Mouse (Mus musculus) midbrain, embryonic 15.5 days (tissue): ENCODE measurements around the gene Stip1. TPM values are rescaled to one million over a fixed set of nuclear protein-coding genes. Genes with fewer than 3 reads are reported as not detected.
"Not testable (repeated sequence)": the region's sequence is repeated elsewhere in the genome, so short reads cannot be mapped to it uniquely, and the experiment has no call there.

Experiments used
- ATAC-seq: fragments of 200-750 bp; cut with Nextera tagmentation; replicated peaks from 2 replicates; pipeline ENCODE4 v1.8.0; 2017; ENCODE audit warnings: moderate TSS enrichment
- H3K27ac ChIP-seq: fragments of 300-500 bp; sonication (generic); 2 replicates; pipeline ENCODE4 v1.5.1; 2015; ENCODE audit warnings: mild to moderate bottlenecking, inconsistent platforms
- H3K27me3 ChIP-seq: fragments of 300-500 bp; sonication (generic); replicated peaks from 2 replicates; pipeline ENCODE4 v1.6.1; 2015; ENCODE audit warnings: inconsistent platforms
- H3K36me3 ChIP-seq: fragments of 300-500 bp; sonication (generic); replicated peaks from 2 replicates; pipeline ENCODE4 v1.6.1; 2015; ENCODE audit warnings: inconsistent platforms
- H3K4me1 ChIP-seq: fragments of 300-500 bp; sonication (generic); 2 replicates; pipeline ENCODE4 v1.6.1; 2015; ENCODE audit warnings: inconsistent platforms
- H3K4me2 ChIP-seq: fragments of 300-500 bp; sonication (generic); 2 replicates; pipeline ENCODE4 v1.6.1; 2015; ENCODE audit warnings: inconsistent platforms, mild to moderate bottlenecking, moderate library complexity
- H3K4me3 ChIP-seq: fragments of 300-500 bp; sonication (generic); 2 replicates; pipeline ENCODE4 v1.5.1; 2015; ENCODE audit warnings: mild to moderate bottlenecking, inconsistent platforms
- H3K9ac ChIP-seq: fragments of 300-500 bp; sonication (generic); 2 replicates; pipeline ENCODE4 v1.6.1; 2015; ENCODE audit warnings: mild to moderate bottlenecking, inconsistent platforms
- H3K9me3 ChIP-seq: fragments of 300-500 bp; sonication (generic); 2 replicates; pipeline ENCODE4 v1.6.1; 2016; ENCODE audit warnings: inconsistent platforms
- WGBS: fragments of 180-500 bp; shearing (Covaris S2); methylation state at CpG from one replicate; pipeline ENCODE4 v1.1.7; 2015; ENCODE audit warnings: mixed read lengths; 5-methylcytosine and 5-hydroxymethylcytosine counted together
- polyA plus RNA-seq: library from polyadenylated mRNA; unstranded; fragments of >200 nt; fragmentation: Nextera tagmentation; extraction: Ambion mirVana; gene quantifications from 2 replicates; pipeline ENCODE4 v1.2.1, GENCODE M21; 2015

Stip1 gene
- polyA plus RNA-seq, 1 experiment from 2014 or later = 214 TPM

DNA sequence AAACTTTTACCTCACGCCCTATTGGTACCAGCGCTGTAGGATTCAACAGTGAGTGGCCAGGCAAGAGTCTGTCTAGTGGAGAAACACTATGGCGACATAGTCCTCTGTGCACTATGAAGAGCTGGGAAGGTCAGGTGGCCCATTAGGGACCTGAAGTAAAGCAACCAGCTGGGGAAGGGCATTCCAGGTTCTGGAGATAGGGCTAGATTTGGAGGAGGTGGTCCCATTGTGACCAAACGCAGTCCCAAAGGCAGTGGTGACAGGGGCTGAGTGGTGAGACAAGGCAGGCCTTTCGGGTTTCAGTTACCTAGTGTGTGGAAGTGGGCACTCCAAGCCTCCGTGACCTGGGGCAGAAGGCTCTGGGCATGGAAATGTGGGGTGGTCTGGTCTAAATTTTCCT lies 18.8 kb upstream of the Stip1 start:
- no peaks in the 10 kb centered on the region for H3K36me3 ChIP-seq

DNA sequence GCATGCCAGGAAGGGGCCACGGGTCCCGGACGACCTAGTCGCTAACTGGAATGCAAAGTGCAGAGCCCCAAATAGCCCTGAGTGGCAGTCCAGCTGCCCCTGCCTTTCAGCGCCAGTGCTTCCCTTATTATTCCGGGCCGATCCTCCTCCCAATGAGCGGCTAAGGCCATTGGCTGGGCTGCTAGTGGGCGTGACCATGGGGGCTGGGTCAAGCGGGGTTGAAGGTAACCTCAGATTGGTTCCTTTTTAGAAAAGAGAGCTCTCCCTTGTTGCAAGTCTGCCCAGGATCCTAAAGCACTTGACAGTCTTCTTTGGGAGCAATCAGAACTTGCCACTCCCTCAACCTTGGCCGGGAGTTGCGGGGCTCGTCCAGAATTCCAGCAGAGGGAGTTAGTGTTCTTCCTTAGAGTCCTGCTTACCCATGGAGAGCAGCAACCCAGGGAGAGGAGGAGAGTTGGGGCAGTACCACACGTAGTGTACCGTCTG lies 18.0 kb upstream of the Stip1 start:
- Histone ChIP-seq H3K27me3 (peaks cover 17% of the 10 kb centered on the region), H3K4me1 (peaks cover 23% of the 10 kb centered on the region)

More for the DNA sequence above, 18.8 kb upstream of the Stip1 start:
- no peak overlapping the region for H3K9ac ChIP-seq
- H3K9me3 ChIP-seq = no peaks in the 10 kb centered on the region
- peaks cover 17% of the 10 kb centered on the region for H3K27me3 ChIP-seq
- H3K4me2 ChIP-seq = no peak overlapping the region
- H3K27ac ChIP-seq = no peak overlapping the region
- ATAC-seq = no peak
- H3K4me3 ChIP-seq = no peak overlapping the region
- 52% methylated on average over 6 of the region's 6 CpGs for WGBS
- peaks cover 23% of the 10 kb centered on the region for H3K4me1 ChIP-seq

GRCm38 (mm10) chr19:7057126-7057721 lies 17.5 kb upstream of the Stip1 start:
- 3% methylated on average over 16 of the region's 16 CpGs for WGBS
- Histone ChIP-seq H3K9me3 (no peaks in the 10 kb centered on the region), H3K4me3 (peak overlapping the region; percentile 60), H3K4me1 (peaks cover 23% of the 10 kb centered on the region), H3K9ac (peak overlapping the region; percentile 50), H3K27ac (no peak overlapping the region), H3K27me3 (peaks cover 17% of the 10 kb centered on the region), H3K36me3 (no peaks in the 10 kb centered on the region), H3K4me2 (peak overlapping the region; percentile 99)
- peak; percentile 68 for ATAC-seq

More for the DNA sequence above, 18.0 kb upstream of the Stip1 start:
- no peak overlapping the region for H3K27ac ChIP-seq
- peak overlapping the region; percentile 99 for H3K4me2 ChIP-seq
- H3K9ac ChIP-seq = no peak overlapping the region
- H3K4me3 ChIP-seq = peak overlapping the region; percentile 60
- peak; percentile 48; the same call in 1 of the 2 replicates for ATAC-seq
- no peaks in the 10 kb centered on the region for H3K36me3 ChIP-seq
- H3K9me3 ChIP-seq = no peaks in the 10 kb centered on the region
- WGBS = under 1% methylated on average over 15 of the region's 15 CpGs

DNA sequence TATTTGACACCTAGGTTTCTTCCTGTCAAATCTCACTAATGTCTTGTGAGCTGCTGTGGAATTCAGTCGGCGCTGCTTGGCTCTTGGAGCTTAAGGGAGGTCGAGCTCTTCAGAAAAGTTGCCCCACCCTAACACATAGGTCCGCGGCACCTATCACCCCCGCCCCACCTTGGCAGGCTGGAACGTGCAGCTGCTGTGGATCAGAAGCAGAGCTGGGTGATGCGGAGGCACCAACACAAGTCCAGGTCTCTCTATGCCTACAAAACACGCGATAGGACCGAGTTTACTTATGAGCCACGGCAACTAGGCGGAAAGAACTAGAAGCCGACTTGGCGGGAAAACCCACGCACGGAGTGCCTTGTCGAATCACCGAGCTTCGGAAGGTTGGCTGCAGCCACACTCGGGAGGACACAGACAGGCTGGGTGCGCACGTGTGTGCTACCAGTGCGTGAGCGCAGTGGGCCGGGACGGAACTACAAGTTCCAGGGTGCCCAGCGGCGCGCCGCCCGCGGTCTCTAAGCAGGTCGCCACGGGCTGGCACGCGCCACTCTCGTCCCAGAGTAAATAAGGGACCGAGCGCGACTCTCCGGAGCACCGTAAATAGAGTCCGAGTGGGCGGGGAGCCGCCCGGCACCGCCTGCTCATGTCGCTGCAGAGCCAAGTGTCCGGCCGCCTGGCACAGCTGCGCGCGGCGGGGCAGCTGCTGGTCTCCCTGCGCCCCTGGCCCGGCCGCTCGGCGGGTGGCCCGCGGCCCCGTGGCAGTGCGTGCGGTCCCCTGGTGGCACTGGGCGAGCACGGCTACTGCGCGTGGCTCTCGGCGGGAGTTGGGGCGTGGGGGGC lies 16.7 kb upstream of the Stip1 start, which contains the start of gene Macrod1:
Gene Macrod1 (plus strand): TSS at position 563 of the 840 bp plus-strand sequence.
- no peaks in the 10 kb centered on the region for H3K9me3 ChIP-seq
- H3K36me3 ChIP-seq = no peaks in the 10 kb centered on the region
- peak; percentile 91 for ATAC-seq
- H3K4me2 ChIP-seq = peak within 1 kb of the TSS; percentile 99
- 1% methylated on average over 72 of the region's 72 CpGs for WGBS
- H3K4me1 ChIP-seq = peaks cover 23% of the 10 kb centered on the region
- H3K27ac ChIP-seq = no peak within 1 kb of the TSS
- H3K9ac ChIP-seq = peak within 1 kb of the TSS; percentile 50
- peaks cover 17% of the 10 kb centered on the region for H3K27me3 ChIP-seq
- H3K4me3 ChIP-seq = peak within 1 kb of the TSS; percentile 60

DNA sequence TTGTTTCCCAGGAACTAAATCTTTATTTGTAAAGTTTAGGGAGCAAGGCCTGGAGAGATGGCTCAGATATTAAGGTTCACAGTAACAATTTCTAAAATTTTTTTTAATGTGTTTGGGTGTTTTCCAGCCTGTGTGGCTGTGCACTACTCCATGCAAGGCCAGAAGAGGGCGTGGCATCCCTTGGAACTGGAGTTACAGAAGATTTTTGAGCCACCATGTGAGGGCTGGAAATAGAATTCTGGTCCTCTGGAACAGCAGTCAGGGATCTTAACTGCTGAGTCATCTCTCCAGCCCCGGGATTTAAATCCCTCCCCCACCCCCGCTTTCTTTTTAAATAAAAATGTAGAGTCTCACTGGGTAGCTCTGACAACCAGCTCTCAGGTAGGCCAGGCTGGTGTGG lies 15.4 kb upstream of the Stip1 start:
- WGBS = 43% methylated on average over 3 of the region's 3 CpGs
- H3K9ac ChIP-seq = no peak overlapping the region

DNA sequence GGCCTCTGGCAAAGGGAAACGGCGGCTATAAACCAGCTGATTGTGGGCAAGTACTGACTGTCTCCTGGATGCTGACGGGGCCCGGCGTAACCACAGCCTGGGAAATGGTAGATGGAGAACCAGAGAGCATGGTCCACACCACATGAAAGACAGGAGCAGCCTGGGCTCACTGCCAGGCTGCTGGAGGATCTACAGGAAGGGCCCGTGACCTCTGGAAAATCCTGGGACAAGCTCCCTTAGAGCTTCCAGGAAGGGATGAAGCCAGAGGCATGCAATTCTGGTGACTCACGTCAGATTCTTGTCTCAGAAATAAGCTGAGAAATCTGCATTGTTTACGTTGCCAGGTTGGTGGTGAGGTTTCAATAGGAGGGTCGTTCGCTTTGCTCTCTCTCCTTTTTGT lies 15.0 kb upstream of the Stip1 start:
- peaks cover 17% of the 10 kb centered on the region for H3K27me3 ChIP-seq
- 69% methylated on average over 10 of the region's 10 CpGs for WGBS
- no peak for ATAC-seq

More for the DNA sequence above, 15.4 kb upstream of the Stip1 start:
- peaks cover 17% of the 10 kb centered on the region for H3K27me3 ChIP-seq
- no peaks in the 10 kb centered on the region for H3K9me3 ChIP-seq
- H3K27ac ChIP-seq = no peak overlapping the region
- H3K36me3 ChIP-seq = no peaks in the 10 kb centered on the region
- ATAC-seq = no peak
- no peak overlapping the region for H3K4me2 ChIP-seq
- H3K4me1 ChIP-seq = peaks cover 23% of the 10 kb centered on the region
- no peak overlapping the region for H3K4me3 ChIP-seq

GRCm38 (mm10) chr19:7053382-7053781 lies 13.6 kb upstream of the Stip1 start:
- WGBS = 77% methylated on average over 4 of the region's 4 CpGs
- Histone ChIP-seq H3K27me3 (peaks cover 14% of the 10 kb centered on the region), H3K4me1 (peaks cover 22% of the 10 kb centered on the region)
- not testable (repeated sequence) for H3K4me3 ChIP-seq, H3K9ac ChIP-seq, ATAC-seq, H3K27ac ChIP-seq, H3K36me3 ChIP-seq, H3K4me2 ChIP-seq, H3K9me3 ChIP-seq

More for the DNA sequence above, 15.0 kb upstream of the Stip1 start:
- H3K36me3 ChIP-seq = no peaks in the 10 kb centered on the region
- H3K27ac ChIP-seq = no peak overlapping the region
- no peaks in the 10 kb centered on the region for H3K9me3 ChIP-seq
- peaks cover 23% of the 10 kb centered on the region for H3K4me1 ChIP-seq
- H3K4me3 ChIP-seq = no peak overlapping the region
- no peak overlapping the region for H3K9ac ChIP-seq
- H3K4me2 ChIP-seq = no peak overlapping the region

DNA sequence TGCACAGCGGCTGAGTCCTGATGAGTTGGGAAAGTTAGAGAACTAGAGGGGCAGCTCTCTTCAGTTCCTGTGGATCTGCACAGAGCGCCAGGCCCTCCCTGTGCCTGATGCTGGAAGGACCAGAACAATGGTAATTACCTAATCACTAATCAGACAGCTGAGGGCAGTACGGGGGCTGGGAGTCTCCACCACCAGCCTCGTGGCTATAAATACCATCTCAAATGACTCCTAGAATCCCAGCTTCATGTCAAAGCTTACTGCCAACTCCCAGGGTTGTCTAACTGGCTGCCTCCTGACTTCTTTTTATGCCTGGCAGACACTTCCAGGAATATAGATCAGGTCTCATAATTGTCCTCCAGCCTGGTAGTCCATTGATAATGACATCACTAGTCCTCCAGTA lies 4.9 kb upstream of the Stip1 start:
- H3K4me1 ChIP-seq = peaks cover 5% of the 10 kb centered on the region
- no peak overlapping the region for H3K4me3 ChIP-seq
- H3K36me3 ChIP-seq = no peaks in the 10 kb centered on the region
- no peak overlapping the region for H3K27ac ChIP-seq
- no peak for ATAC-seq
- H3K9me3 ChIP-seq = no peaks in the 10 kb centered on the region
- H3K27me3 ChIP-seq = no peaks in the 10 kb centered on the region
- no peak overlapping the region for H3K9ac ChIP-seq
- no peak overlapping the region for H3K4me2 ChIP-seq
- WGBS = 49% methylated on average over 4 of the region's 4 CpGs

GRCm38 (mm10) chr19:7044279-7044678 lies 4.5 kb upstream of the Stip1 start:
- Histone ChIP-seq H3K4me2 (no peak overlapping the region), H3K27me3 (no peaks in the 10 kb centered on the region), H3K4me1 (peaks cover 5% of the 10 kb centered on the region), H3K9me3 (no peaks in the 10 kb centered on the region), H3K4me3 (no peak overlapping the region), H3K27ac (no peak overlapping the region), H3K9ac (no peak overlapping the region), H3K36me3 (no peaks in the 10 kb centered on the region)
- ATAC-seq = no peak
- 65% methylated on average over 4 of the region's 4 CpGs for WGBS

DNA sequence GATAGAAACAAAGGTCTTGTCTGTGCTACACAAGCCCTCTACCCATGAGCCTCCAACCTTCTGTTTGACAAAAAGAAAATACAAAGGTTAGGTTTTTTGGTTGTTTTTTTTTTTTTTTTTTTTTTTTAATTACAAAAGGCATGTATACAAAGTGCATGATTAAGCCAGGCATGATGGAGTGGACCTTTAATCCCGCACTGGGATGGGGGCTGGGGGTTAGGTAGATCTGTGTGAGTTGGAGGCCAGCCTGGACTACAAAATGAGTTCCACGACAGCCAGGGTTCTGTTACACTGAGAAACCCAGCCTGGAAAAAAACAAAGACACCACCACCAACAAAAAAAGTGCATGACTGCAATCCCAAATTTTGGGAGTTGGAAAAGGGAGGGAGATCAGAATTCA lies 1.4 kb upstream of the Stip1 start:
- Histone ChIP-seq H3K27me3 (no peaks in the 10 kb centered on the region), H3K4me2 (no peak overlapping the region), H3K27ac (peak overlapping the region; percentile 91), H3K36me3 (no peaks in the 10 kb centered on the region), H3K4me3 (peak overlapping the region; percentile 54; the same call in 1 of the 2 replicates), H3K9ac (no peak overlapping the region), H3K9me3 (no peaks in the 10 kb centered on the region), H3K4me1 (peaks cover 30% of the 10 kb centered on the region)
- 84% methylated on average over 2 of the region's 2 CpGs for WGBS
- ATAC-seq = no peak

- peak overlapping the region; percentile 69 for H3K4me2 ChIP-seq
- H3K4me3 ChIP-seq = peak overlapping the region; percentile 54
- no peaks in the 10 kb centered on the region for H3K27me3 ChIP-seq
- peak; percentile 7; the same call in 1 of the 2 replicates for ATAC-seq
- H3K4me1 ChIP-seq = peaks cover 30% of the 10 kb centered on the region
- 27% methylated on average over 13 of the region's 13 CpGs for WGBS
- H3K9me3 ChIP-seq = no peaks in the 10 kb centered on the region
- 0 out of 2 replicates have a peak, but pooled peaks cover under 1% of the 10 kb centered on the region for H3K36me3 ChIP-seq
- H3K27ac ChIP-seq = peak overlapping the region; percentile 91
- H3K9ac ChIP-seq = peak overlapping the region; percentile 70
Measured at GRCm38 (mm10) chr19:7040637-7041130, 917 bp upstream of the Stip1 start.

GRCm38 (mm10) chr19:7039088-7039720 lies 563 bp downstream of the Stip1 start:
- Histone ChIP-seq H3K9ac (peak overlapping the region; percentile 93), H3K36me3 (peaks cover 8% of the 10 kb centered on the region; the same call in 1 of the 2 replicates), H3K27ac (peak overlapping the region; percentile 95), H3K27me3 (no peaks in the 10 kb centered on the region), H3K4me3 (peak overlapping the region; percentile 93), H3K4me1 (peaks cover 30% of the 10 kb centered on the region), H3K9me3 (no peaks in the 10 kb centered on the region), H3K4me2 (peak overlapping the region; percentile 66)
- 2% methylated on average over 35 of the region's 35 CpGs for WGBS
- ATAC-seq = peak; percentile 12
